Mouse (Mus musculus): ENCODE measurements around the gene Fcho2. TPM values are rescaled to one million over a fixed set of nuclear protein-coding genes. Genes with fewer than 3 reads are reported as not detected.

Fcho2 gene
- polyA plus RNA-seq, 1 experiment from 2014 or later, result 23.0 TPM

GRCm38 (mm10) chr13:98684144-98684900, 130.9 kb downstream of the Fcho2 start:
- H3K4me2 ChIP-seq (ENCODE audit: low read length), result no peak overlapping the region
- peaks cover 2% of the 10 kb centered on the region; the same call in 1 of the 2 replicates for H3K4me1 ChIP-seq (ENCODE audit: control insufficient read depth, insufficient read depth, low read length)
- no peak overlapping the region for H3K27ac ChIP-seq (ENCODE audit: low read length)
- 87% methylated on average over 9 of the region's 9 CpGs for WGBS
- H3K27me3 ChIP-seq (ENCODE audit: control insufficient read depth, insufficient read depth, low read depth, low read length), result no peaks in the 10 kb centered on the region
- H3K4me3 ChIP-seq (ENCODE audit: low read depth, low read length), result no peak overlapping the region
- H3K9me3 ChIP-seq (replicated peaks; ENCODE audit: control insufficient read depth, low read length, poor library complexity, severe bottlenecking), result no peaks in the 10 kb centered on the region
- no peak overlapping the region for H3K9ac ChIP-seq (ENCODE audit: low read depth, low read length)
- ATAC-seq, result no peak
- no peaks in the 10 kb centered on the region for H3K36me3 ChIP-seq (ENCODE audit: control insufficient read depth, insufficient read depth, low read length)

- no peak overlapping the region for H3K4me2 ChIP-seq (ENCODE audit: low read length)
- H3K36me3 ChIP-seq (ENCODE audit: control insufficient read depth, insufficient read depth, low read length), result no peaks in the 10 kb centered on the region
- H3K4me3 ChIP-seq (ENCODE audit: low read depth, low read length), result no peak overlapping the region
- H3K27me3 ChIP-seq (ENCODE audit: control insufficient read depth, insufficient read depth, low read depth, low read length), result no peaks in the 10 kb centered on the region
- H3K27ac ChIP-seq (ENCODE audit: low read length), result no peak overlapping the region
- no peaks in the 10 kb centered on the region for H3K9me3 ChIP-seq (replicated peaks; ENCODE audit: control insufficient read depth, low read length, poor library complexity, severe bottlenecking)
- H3K4me1 ChIP-seq (ENCODE audit: control insufficient read depth, insufficient read depth, low read length), result peaks cover 2% of the 10 kb centered on the region; the same call in 1 of the 2 replicates
- WGBS, result 80% methylated on average over 2 of the region's 2 CpGs
- H3K9ac ChIP-seq (ENCODE audit: low read depth, low read length), result no peak overlapping the region
- no peak for ATAC-seq
These were observed 131.8 kb downstream of the Fcho2 start for GRCm38 (mm10) chr13:98683412-98683811.

- no peak overlapping the region for H3K4me2 ChIP-seq (ENCODE audit: low read length)
- H3K36me3 ChIP-seq (ENCODE audit: control insufficient read depth, insufficient read depth, low read length), result no peaks in the 10 kb centered on the region
- no peak overlapping the region for H3K4me3 ChIP-seq (ENCODE audit: low read depth, low read length)
- H3K9ac ChIP-seq (ENCODE audit: low read depth, low read length), result no peak overlapping the region
- WGBS, result 94% methylated on average over 5 of the region's 5 CpGs
- H3K9me3 ChIP-seq (replicated peaks; ENCODE audit: control insufficient read depth, low read length, poor library complexity, severe bottlenecking), result no peaks in the 10 kb centered on the region
- H3K27ac ChIP-seq (ENCODE audit: low read length), result no peak overlapping the region
- H3K4me1 ChIP-seq (ENCODE audit: control insufficient read depth, insufficient read depth, low read length), result no peaks in the 10 kb centered on the region
- no peaks in the 10 kb centered on the region for H3K27me3 ChIP-seq (ENCODE audit: control insufficient read depth, insufficient read depth, low read depth, low read length)
- no peak for ATAC-seq
These were observed 134.7 kb downstream of the Fcho2 start for GRCm38 (mm10) chr13:98680470-98681060.

- H3K9me3 ChIP-seq (replicated peaks; ENCODE audit: control insufficient read depth, low read length, poor library complexity, severe bottlenecking), result no peaks in the 10 kb centered on the region
- no peaks in the 10 kb centered on the region for H3K4me1 ChIP-seq (ENCODE audit: control insufficient read depth, insufficient read depth, low read length)
- no peak overlapping the region for H3K27ac ChIP-seq (ENCODE audit: low read length)
- no peak overlapping the region for H3K9ac ChIP-seq (ENCODE audit: low read depth, low read length)
- H3K4me2 ChIP-seq (ENCODE audit: low read length), result no peak overlapping the region
- 45% methylated on average over 4 of the region's 4 CpGs for WGBS
- ATAC-seq, result no peak
- H3K27me3 ChIP-seq (ENCODE audit: control insufficient read depth, insufficient read depth, low read depth, low read length), result no peaks in the 10 kb centered on the region
- H3K4me3 ChIP-seq (ENCODE audit: low read depth, low read length), result no peak overlapping the region
- H3K36me3 ChIP-seq (ENCODE audit: control insufficient read depth, insufficient read depth, low read length), result no peaks in the 10 kb centered on the region
These were observed 135.6 kb downstream of the Fcho2 start for GRCm38 (mm10) chr13:98679631-98680041.

GRCm38 (mm10) chr13:98679230-98679629, 136.0 kb downstream of the Fcho2 start:
- WGBS, result 100% methylated on average over 1 of the region's 1 CpGs
- Histone ChIP-seq H3K9ac (ENCODE audit: low read depth, low read length) (no peak overlapping the region), H3K4me1 (ENCODE audit: control insufficient read depth, insufficient read depth, low read length) (no peaks in the 10 kb centered on the region), H3K4me2 (ENCODE audit: low read length) (no peak overlapping the region), H3K36me3 (ENCODE audit: control insufficient read depth, insufficient read depth, low read length) (no peaks in the 10 kb centered on the region), H3K27ac (ENCODE audit: low read length) (no peak overlapping the region), H3K4me3 (ENCODE audit: low read depth, low read length) (no peak overlapping the region), H3K9me3 (replicated peaks; ENCODE audit: control insufficient read depth, low read length, poor library complexity, severe bottlenecking) (no peaks in the 10 kb centered on the region), H3K27me3 (ENCODE audit: control insufficient read depth, insufficient read depth, low read depth, low read length) (no peaks in the 10 kb centered on the region)
- no peak for ATAC-seq

GRCm38 (mm10) chr13:98673922-98674321, 141.3 kb downstream of the Fcho2 start:
- Histone ChIP-seq H3K4me1 (ENCODE audit: control insufficient read depth, insufficient read depth, low read length) (no peaks in the 10 kb centered on the region), H3K27me3 (ENCODE audit: control insufficient read depth, insufficient read depth, low read depth, low read length) (no peaks in the 10 kb centered on the region), H3K9me3 (replicated peaks; ENCODE audit: control insufficient read depth, low read length, poor library complexity, severe bottlenecking) (no peaks in the 10 kb centered on the region), H3K9ac (ENCODE audit: low read depth, low read length) (no peak overlapping the region), H3K4me3 (ENCODE audit: low read depth, low read length) (no peak overlapping the region), H3K36me3 (ENCODE audit: control insufficient read depth, insufficient read depth, low read length) (no peaks in the 10 kb centered on the region), H3K27ac (ENCODE audit: low read length) (no peak overlapping the region), H3K4me2 (ENCODE audit: low read length) (no peak overlapping the region)
- no peak for ATAC-seq
- WGBS, result 78% methylated on average over 4 of the region's 4 CpGs

Other genes starting within 250 kb of the Fcho2 start
- gene Tmem174, start 178.0 kb downstream of the Fcho2 start, polyA plus RNA-seq (2015; fragmentation: Nextera tagmentation; extraction: Ambion mirVana), result not detected in 2 replicates
- not detected in 2 replicates for gene Tmem171, start 120.6 kb downstream of the Fcho2 start, polyA plus RNA-seq (2015; fragmentation: Nextera tagmentation; extraction: Ambion mirVana)
- gene Tnpo1, start 110.9 kb upstream of the Fcho2 start, polyA plus RNA-seq (2015; fragmentation: Nextera tagmentation; extraction: Ambion mirVana), result 40.8 and 45.2 TPM in 2 replicates
- not detected in 2 replicates for gene 1700024P04Rik, start 169.1 kb upstream of the Fcho2 start, polyA plus RNA-seq (2015; fragmentation: Nextera tagmentation; extraction: Ambion mirVana)

All from midbrain, embryonic 16.5 days (tissue).